Mouse (Mus musculus) left cerebral cortex, adult 18-20 months (tissue): ENCODE results near the gene Dap. TPM values are rescaled to one million over a fixed set of nuclear protein-coding genes. Genes with fewer than 3 reads are reported as not detected.

ENCODE experiments used
- DNase-seq, 2 experiments: peaks; one replicate each; pipeline ENCODE4 v3.0.0; 2021 to 2022; ENCODE audit warnings: low spot score in 2 of 2, mixed read lengths in 1 of 2
- total RNA-seq, 2 experiments: library from RNA; stranded (reverse); gene quantifications; 2 replicates each; pipeline ENCODE4 v1.2.3; 2021

Dap gene
- total RNA-seq, 2 experiments from 2014 or later = 5.8 to 8.1 TPM

- DNase-seq = no peak
Observed at GRCm38 (mm10) chr15:31296882-31297776, 73.0 kb downstream of the Dap start.

GRCm38 (mm10) chr15:31297777-31298137, 73.6 kb downstream of the Dap start:
- DNase-seq = no peak

- DNase-seq = no peak
Observed at GRCm38 (mm10) chr15:31299258-31299917, 75.3 kb downstream of the Dap start.

- no peak for DNase-seq
Observed at GRCm38 (mm10) chr15:31302293-31302990, 78.3 kb downstream of the Dap start.

GRCm38 (mm10) chr15:31304302-31304701, 80.2 kb downstream of the Dap start:
- DNase-seq = no peak

- no peak for DNase-seq
Observed at GRCm38 (mm10) chr15:31305181-31305580, 81.1 kb downstream of the Dap start.

GRCm38 (mm10) chr15:31306726-31307125, 82.6 kb downstream of the Dap start:
- no peak for DNase-seq

GRCm38 (mm10) chr15:31309526-31309925, 85.4 kb downstream of the Dap start:
- DNase-seq = no peak

- no peak for DNase-seq
Observed at GRCm38 (mm10) chr15:31312001-31312400, 87.9 kb downstream of the Dap start.

- DNase-seq = peak; percentile 84 to 91
Observed at GRCm38 (mm10) chr15:31315630-31316231, 91.6 kb downstream of the Dap start.

- no peak for DNase-seq
Observed at GRCm38 (mm10) chr15:31317056-31317805, 93.1 kb downstream of the Dap start.

GRCm38 (mm10) chr15:31318158-31318955, 94.2 kb downstream of the Dap start:
- no peak for DNase-seq

- no peak for DNase-seq
Observed at GRCm38 (mm10) chr15:31319046-31319445, 94.9 kb downstream of the Dap start.

- DNase-seq = no peak
Observed at GRCm38 (mm10) chr15:31320598-31321377, 96.7 kb downstream of the Dap start.

GRCm38 (mm10) chr15:31323684-31324083, 99.6 kb downstream of the Dap start:
- no peak for DNase-seq
